Mouse (Mus musculus) C2C12 (cell line): ENCODE measurements around the gene Slc10a7.

ENCODE experiments used
- CTCF ChIP-seq: IDR thresholded peaks from one replicate; pipeline ENCODE4 v1.5.1; 2011; ENCODE audit not compliant: control insufficient read depth, insufficient read depth, insufficient read length
- FOSL1 ChIP-seq: IDR thresholded peaks from one replicate; pipeline ENCODE4 v1.8.0; 2011; ENCODE audit warnings: mild to moderate bottlenecking, low read length; ENCODE audit not compliant: poor library complexity, insufficient read depth, severe bottlenecking
- MAX ChIP-seq: IDR thresholded peaks from one replicate; pipeline ENCODE4 v1.6.1; 2011; ENCODE audit warnings: mild to moderate bottlenecking, control low read depth
- MYOD1 ChIP-seq: IDR thresholded peaks from one replicate; pipeline ENCODE4 v1.6.1; 2011; ENCODE audit warnings: low read depth; ENCODE audit not compliant: control insufficient read depth, insufficient read length
- MYOG ChIP-seq: IDR thresholded peaks from one replicate; pipeline ENCODE4 v1.6.1; 2011; ENCODE audit not compliant: control insufficient read depth, insufficient read length; ENCODE audit errors: extremely low read depth
- USF1 ChIP-seq: IDR thresholded peaks from one replicate; pipeline ENCODE4 v1.6.1; 2011; ENCODE audit warnings: low read depth, mild to moderate bottlenecking, control low read depth, moderate library complexity

GRCm38 (mm10) chr8:78577569-78577968 is 68.4 kb downstream of the Slc10a7 start:
- TF ChIP-seq CTCF (no peak), USF1 (no peak), MYOD1 (no peak), MAX (no peak), FOSL1 (no peak), MYOG (no peak)
